Mouse (Mus musculus): ENCODE results near the gene Myrfl. TPM values are rescaled to one million over a fixed set of nuclear protein-coding genes. Genes with fewer than 3 reads are reported as not detected.

Myrfl gene
- polyA plus RNA-seq, 1 experiment from 2014 or later, result 0.20 TPM

DNA sequence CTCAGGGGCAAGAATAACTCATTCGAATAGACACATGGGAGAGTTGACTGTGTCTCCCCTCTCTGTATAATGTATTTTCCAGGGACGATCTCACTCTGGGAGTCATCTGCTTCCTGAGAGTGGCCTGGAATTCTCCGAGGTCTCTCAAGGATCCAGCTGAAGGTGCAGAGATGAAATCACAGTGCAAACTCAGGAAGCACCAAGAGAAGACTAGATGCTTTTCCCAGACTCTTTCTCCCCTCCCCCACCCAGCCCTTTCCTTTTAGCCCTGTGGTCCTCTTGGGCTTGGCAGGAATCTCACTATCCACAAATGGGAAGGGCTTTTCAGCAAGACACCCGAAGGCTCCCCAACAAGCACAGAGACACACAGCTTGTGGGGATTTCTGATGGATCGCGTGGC lies 146.7 kb downstream of the Myrfl start:
- Histone ChIP-seq H3K36me3 (no peaks in the 10 kb centered on the region), H3K4me1 (peaks cover 25% of the 10 kb centered on the region), H3K9me3 (no peaks in the 10 kb centered on the region), H3K4me2 (peak overlapping the region; percentile 6), H3K27ac (replicated peaks) (peak overlapping the region; percentile 42), H3K4me3 (no peak overlapping the region), H3K9ac (no peak overlapping the region), H3K27me3 (replicated peaks) (peaks cover 3% of the 10 kb centered on the region; the same call in 1 of the 2 replicates)
- 48% methylated on average over 6 of the region's 6 CpGs for WGBS
- ATAC-seq (ENCODE audit: extremely low read depth, insufficient number of reproducible peaks, low FRiP score, low TSS enrichment), result no peak

DNA sequence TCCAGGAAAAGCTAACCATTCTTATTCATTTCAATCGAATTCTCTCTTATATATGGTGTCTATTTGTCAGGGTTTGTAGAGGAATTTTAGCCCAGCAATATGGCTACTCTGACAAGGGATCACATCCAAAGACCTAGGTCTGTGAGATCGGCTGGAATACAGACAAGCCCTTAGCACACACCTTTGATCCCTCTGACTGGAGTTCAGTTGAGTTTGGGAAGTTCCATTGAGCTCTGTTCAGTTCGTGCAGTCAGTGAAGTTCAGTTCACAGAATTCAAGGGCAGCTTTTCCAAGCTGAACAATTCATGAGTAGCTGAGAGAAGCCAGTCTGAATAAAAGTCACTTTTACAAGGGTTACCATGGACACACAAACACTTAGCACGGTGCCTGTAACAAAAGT lies 148.0 kb downstream of the Myrfl start:
- peaks cover 3% of the 10 kb centered on the region; the same call in 1 of the 2 replicates for H3K27me3 ChIP-seq (replicated peaks)
- WGBS, result 78% methylated on average over 4 of the region's 4 CpGs

DNA sequence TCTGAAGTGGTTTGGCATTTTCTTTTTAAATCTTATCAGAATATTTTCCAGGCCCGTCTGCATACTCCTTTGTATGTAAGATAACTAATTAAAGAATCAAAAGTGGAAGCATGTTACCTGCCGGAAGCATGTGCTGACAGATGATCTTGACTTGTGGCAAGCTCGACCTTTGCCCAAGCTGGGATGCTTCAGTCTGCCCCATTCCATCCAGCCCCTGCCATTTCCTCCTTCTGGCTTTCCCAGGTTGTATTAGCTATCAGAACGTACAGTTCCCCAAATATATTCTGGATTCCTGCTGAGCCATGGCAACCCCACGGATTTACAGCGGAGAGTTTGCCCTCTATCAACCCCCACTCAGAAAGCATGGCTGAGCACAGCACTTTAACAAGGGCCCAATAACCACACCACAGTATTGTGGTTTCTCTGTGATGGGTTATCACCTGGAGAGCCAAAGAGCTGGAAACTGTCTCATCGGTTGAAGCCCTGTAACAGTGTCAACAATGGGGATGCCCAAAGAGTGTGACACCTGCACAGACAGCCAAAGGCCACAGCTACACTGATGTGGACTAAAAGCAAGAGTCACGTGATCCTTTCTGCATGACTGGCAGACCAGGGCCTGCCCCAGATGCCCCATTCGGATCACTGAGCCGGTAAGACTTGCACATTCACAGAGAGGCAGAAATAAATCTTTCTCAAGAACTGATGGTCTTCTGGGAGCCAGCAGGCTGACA lies 150.3 kb downstream of the Myrfl start:
- Histone ChIP-seq H3K4me1 (peaks cover 35% of the 10 kb centered on the region), H3K9me3 (no peaks in the 10 kb centered on the region), H3K4me2 (no peak overlapping the region), H3K36me3 (no peaks in the 10 kb centered on the region), H3K27ac (replicated peaks) (no peak overlapping the region), H3K4me3 (no peak overlapping the region), H3K27me3 (replicated peaks) (no peaks in the 10 kb centered on the region), H3K9ac (no peak overlapping the region)
- 50% methylated on average over 10 of the region's 10 CpGs for whole genome bisulfite sequencing
- ATAC-seq (ENCODE audit: extremely low read depth, insufficient number of reproducible peaks, low FRiP score, low TSS enrichment), result no peak

More for the DNA sequence above, 148.0 kb downstream of the Myrfl start:
- Histone ChIP-seq H3K36me3 (no peaks in the 10 kb centered on the region), H3K9ac (no peak overlapping the region), H3K4me2 (no peak overlapping the region), H3K9me3 (no peaks in the 10 kb centered on the region), H3K4me3 (no peak overlapping the region), H3K27ac (replicated peaks) (no peak overlapping the region), H3K4me1 (peaks cover 28% of the 10 kb centered on the region)
- ATAC-seq (ENCODE audit: extremely low read depth, insufficient number of reproducible peaks, low FRiP score, low TSS enrichment), result no peak

DNA sequence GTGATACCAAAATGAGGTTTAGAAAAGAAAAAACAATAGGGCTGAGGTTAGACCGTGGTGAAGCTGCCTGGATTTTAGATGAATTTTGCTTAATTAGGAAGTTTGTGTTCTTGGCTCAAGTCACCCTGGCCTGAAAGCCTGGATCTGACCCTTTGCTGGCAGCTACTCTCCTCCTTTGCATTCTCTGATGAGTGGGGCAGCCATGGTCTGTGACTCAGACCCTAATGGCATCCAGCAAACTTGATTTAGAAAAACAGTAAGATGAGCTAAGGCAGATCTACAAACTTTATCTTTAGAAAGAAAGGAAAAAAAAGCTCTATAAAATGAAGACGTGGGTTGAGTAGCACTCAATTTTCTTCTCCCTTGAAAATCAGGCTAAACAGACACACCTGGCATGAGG lies 154.0 kb downstream of the Myrfl start:
- no peak for ATAC-seq (ENCODE audit: extremely low read depth, insufficient number of reproducible peaks, low FRiP score, low TSS enrichment)
- H3K36me3 ChIP-seq, result no peaks in the 10 kb centered on the region
- WGBS, result 72% methylated on average over 2 of the region's 2 CpGs

DNA sequence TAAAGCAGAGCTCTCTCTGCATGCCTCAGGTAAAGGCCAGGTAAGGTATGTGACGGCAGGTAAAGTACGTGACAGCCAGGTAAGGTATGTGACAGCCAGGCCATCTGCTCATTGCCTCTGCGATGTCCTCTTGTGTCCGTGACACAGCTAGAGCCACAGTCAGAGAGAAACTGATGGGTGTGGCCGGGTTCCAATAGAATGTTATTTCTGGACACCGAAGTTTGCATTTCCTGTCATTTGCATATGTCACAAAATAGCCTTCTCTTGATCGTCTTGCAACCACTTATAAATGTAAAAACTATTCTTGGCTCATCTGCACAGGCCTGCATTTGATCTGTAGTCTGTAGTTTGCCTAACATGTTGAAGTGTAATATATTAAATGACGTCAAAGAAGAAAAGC lies 154.5 kb downstream of the Myrfl start:
- H3K4me1 ChIP-seq, result peaks cover 34% of the 10 kb centered on the region
- no peaks in the 10 kb centered on the region for H3K36me3 ChIP-seq
- H3K9ac ChIP-seq, result no peak overlapping the region
- H3K27ac ChIP-seq (replicated peaks), result no peak overlapping the region
- H3K4me3 ChIP-seq, result no peak overlapping the region
- WGBS, result 75% methylated on average over 8 of the region's 8 CpGs
- no peak overlapping the region for H3K4me2 ChIP-seq
- no peaks in the 10 kb centered on the region for H3K9me3 ChIP-seq
- no peaks in the 10 kb centered on the region for H3K27me3 ChIP-seq (replicated peaks)
- no peak for ATAC-seq (ENCODE audit: extremely low read depth, insufficient number of reproducible peaks, low FRiP score, low TSS enrichment)

More for the DNA sequence above, 154.0 kb downstream of the Myrfl start:
- Histone ChIP-seq H3K4me2 (no peak overlapping the region), H3K27me3 (replicated peaks) (no peaks in the 10 kb centered on the region), H3K4me3 (no peak overlapping the region), H3K9ac (no peak overlapping the region), H3K27ac (replicated peaks) (no peak overlapping the region), H3K9me3 (no peaks in the 10 kb centered on the region), H3K4me1 (peaks cover 34% of the 10 kb centered on the region)

DNA sequence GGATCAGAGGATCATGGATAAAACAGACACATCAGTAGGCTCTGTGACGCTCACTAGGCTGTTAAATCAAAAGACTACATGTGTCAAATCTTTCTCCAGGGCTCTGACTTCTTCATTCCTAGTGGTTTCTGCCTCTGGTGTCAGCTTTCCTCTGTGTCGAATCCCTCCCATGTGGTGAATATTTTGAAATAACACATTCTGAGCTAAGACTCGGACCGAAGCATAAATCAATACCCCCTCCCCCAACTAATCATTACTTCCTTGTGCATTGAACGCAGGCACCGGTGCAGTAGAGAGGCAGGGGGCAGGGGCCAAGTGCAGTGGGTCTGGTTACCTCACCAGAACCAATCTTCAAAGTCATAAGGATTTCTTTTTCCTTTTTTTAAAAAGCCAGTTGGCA lies 155.4 kb downstream of the Myrfl start:
- WGBS, result 82% methylated on average over 6 of the region's 6 CpGs
- no peak for ATAC-seq (ENCODE audit: extremely low read depth, insufficient number of reproducible peaks, low FRiP score, low TSS enrichment)
- Histone ChIP-seq H3K9me3 (no peaks in the 10 kb centered on the region), H3K27ac (replicated peaks) (no peak overlapping the region), H3K36me3 (no peaks in the 10 kb centered on the region), H3K4me2 (no peak overlapping the region), H3K4me3 (no peak overlapping the region), H3K27me3 (replicated peaks) (0 out of 2 replicates have a peak, but pooled peaks cover 3% of the 10 kb centered on the region), H3K9ac (no peak overlapping the region), H3K4me1 (peaks cover 30% of the 10 kb centered on the region)

DNA sequence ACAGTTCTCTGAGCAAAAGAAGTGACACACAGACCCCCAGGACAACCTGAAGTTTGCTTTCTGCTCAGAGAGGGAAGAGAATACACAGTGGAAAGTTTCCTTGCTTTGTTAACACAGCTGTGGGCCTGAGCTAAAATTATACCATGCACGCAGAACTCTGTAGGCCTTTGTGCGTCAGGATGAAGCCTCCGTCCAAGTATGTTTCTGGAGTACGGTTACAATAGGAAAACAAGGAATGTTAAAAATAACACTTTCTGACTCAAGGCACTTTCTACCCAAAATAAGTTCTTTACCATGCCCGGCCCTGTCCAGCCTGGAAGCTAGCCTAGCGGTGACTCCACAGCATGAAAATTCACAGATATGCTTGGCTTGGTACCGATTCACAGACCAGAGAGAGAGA lies 156.6 kb downstream of the Myrfl start:
- Histone ChIP-seq H3K27ac (replicated peaks) (peak overlapping the region; percentile 77), H3K4me2 (0 out of 2 replicates have a peak overlapping the region, but pooled peaks have one; percentile 24)
- ATAC-seq (ENCODE audit: extremely low read depth, insufficient number of reproducible peaks, low FRiP score, low TSS enrichment), result no peak

DNA sequence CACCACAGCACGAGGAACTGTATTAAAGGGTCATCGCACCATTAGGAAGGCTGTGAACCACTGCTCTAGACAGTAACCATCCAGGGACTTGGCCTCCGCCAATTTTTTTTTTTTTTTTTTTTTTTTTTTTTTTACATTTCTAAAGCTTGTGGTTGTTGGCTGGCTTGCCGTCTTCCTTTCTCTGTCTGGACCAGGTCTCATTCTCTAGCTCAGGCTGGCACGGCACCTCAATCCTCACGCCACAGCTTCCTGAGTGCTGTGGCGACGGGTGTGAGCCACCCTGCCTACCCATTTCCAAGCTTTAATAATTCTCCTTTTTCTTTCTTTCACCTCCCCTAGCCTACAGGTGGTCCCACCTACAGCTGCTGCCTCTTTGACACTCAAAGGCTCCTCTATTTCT lies 158.2 kb downstream of the Myrfl start:
- no peak for ATAC-seq (ENCODE audit: extremely low read depth, insufficient number of reproducible peaks, low FRiP score, low TSS enrichment)
- Histone ChIP-seq H3K4me3 (no peak overlapping the region), H3K9me3 (no peaks in the 10 kb centered on the region), H3K36me3 (no peaks in the 10 kb centered on the region), H3K4me2 (no peak overlapping the region), H3K4me1 (peaks cover 20% of the 10 kb centered on the region), H3K27me3 (replicated peaks) (0 out of 2 replicates have a peak, but pooled peaks cover 3% of the 10 kb centered on the region), H3K9ac (no peak overlapping the region), H3K27ac (replicated peaks) (peak overlapping the region; percentile 77; the same call in 1 of the 2 replicates)
- WGBS, result 80% methylated on average over 8 of the region's 8 CpGs

More for the DNA sequence above, 156.6 kb downstream of the Myrfl start:
- H3K27me3 ChIP-seq (replicated peaks), result 0 out of 2 replicates have a peak, but pooled peaks cover 3% of the 10 kb centered on the region
- no peaks in the 10 kb centered on the region for H3K36me3 ChIP-seq
- H3K9me3 ChIP-seq, result no peaks in the 10 kb centered on the region
- WGBS, result 35% methylated on average over 7 of the region's 7 CpGs
- peak overlapping the region; percentile 33; the same call in 1 of the 2 replicates for H3K9ac ChIP-seq
- no peak overlapping the region for H3K4me3 ChIP-seq
- peaks cover 24% of the 10 kb centered on the region for H3K4me1 ChIP-seq

DNA sequence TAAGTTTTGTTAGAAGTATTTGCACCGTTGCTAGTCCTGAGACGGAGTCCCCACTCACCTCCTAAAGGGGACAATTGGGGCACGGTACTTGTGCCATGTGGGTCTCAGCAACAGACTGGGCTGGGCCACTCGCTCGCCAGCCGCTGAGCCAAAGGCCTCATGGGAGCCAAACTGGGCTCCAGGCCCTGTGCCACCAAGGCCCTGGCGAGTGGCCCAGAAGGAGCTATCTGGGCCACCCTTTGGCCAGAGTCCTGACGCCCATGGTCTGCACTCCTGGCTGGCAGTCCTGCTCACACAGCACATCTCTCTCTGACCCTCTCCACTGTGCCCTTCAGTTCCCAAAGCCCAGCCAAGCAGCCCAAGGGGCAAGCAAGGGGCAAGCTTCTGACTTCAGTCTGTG lies 161.1 kb downstream of the Myrfl start:
- Histone ChIP-seq H3K27ac (replicated peaks) (no peak overlapping the region), H3K4me1 (peaks cover 11% of the 10 kb centered on the region), H3K9me3 (no peaks in the 10 kb centered on the region), H3K4me2 (no peak overlapping the region), H3K36me3 (no peaks in the 10 kb centered on the region), H3K27me3 (replicated peaks) (0 out of 2 replicates have a peak, but pooled peaks cover 7% of the 10 kb centered on the region), H3K9ac (no peak overlapping the region), H3K4me3 (no peak overlapping the region)
- WGBS, result 83% methylated on average over 8 of the region's 8 CpGs
- no peak for ATAC-seq (ENCODE audit: extremely low read depth, insufficient number of reproducible peaks, low FRiP score, low TSS enrichment)

DNA sequence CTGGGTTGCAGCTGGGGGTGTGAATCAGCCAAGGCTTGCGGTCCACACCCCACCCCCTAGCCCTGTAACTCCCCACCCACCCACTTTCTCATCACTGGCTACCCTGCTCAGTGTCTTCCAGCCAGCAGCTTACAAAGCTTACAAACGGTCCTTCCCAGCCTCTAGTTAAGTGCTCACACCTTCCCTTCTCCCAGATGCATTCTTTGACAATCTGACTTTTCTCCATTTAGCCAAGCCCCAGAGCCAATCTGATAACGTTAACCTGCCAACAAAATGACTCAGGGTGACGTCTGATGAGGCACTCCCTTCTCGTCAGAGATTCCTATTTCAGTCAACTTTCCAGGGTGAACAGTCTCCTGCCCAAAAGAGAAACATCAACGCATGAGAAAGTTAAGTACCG lies 163.1 kb downstream of the Myrfl start:
- H3K4me1 ChIP-seq, result peaks cover 2% of the 10 kb centered on the region; the same call in 1 of the 2 replicates
- peaks cover 13% of the 10 kb centered on the region for H3K27me3 ChIP-seq (replicated peaks)
- 38% methylated on average over 7 of the region's 7 CpGs for WGBS
- no peaks in the 10 kb centered on the region for H3K9me3 ChIP-seq
- no peak for ATAC-seq (ENCODE audit: extremely low read depth, insufficient number of reproducible peaks, low FRiP score, low TSS enrichment)
- H3K27ac ChIP-seq (replicated peaks), result no peak overlapping the region
- H3K9ac ChIP-seq, result no peak overlapping the region
- no peak overlapping the region for H3K4me2 ChIP-seq
- no peaks in the 10 kb centered on the region for H3K36me3 ChIP-seq
- no peak overlapping the region for H3K4me3 ChIP-seq

DNA sequence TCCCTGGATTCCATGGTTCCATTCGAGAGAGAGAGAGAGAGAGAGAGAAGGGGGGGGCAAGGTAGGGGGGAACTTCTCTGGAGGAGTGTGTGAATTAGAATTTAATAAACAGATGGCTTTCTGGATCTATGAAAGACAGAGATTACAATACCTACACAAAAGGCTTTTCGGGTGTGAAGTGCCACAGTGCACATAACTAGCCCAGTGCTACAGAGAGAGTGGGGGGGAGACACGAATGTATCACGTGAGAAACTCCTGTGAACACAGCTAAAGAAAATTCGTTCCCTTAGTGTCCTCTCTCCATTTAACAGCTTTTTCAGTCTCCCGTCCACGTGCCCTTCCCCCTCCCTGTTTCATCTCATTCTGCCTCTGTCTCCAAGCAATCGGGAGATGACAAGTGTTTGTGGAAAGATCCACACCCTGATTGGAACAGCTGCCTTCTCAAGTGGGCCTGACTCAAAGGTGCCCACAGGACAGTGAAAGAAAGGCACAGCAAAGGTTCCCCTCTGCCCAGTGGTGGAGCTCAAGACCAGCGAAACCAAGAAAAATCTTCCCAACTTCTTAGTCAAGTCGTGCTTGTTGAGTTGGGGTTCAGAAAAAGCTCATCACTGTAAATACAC lies 166.6 kb downstream of the Myrfl start:
- peaks cover 17% of the 10 kb centered on the region for H3K4me1 ChIP-seq
- H3K27ac ChIP-seq (replicated peaks), result no peak overlapping the region
- H3K9ac ChIP-seq, result no peak overlapping the region
- H3K4me3 ChIP-seq, result no peak overlapping the region
- 68% methylated on average over 10 of the region's 10 CpGs for WGBS
- H3K9me3 ChIP-seq, result no peaks in the 10 kb centered on the region
- H3K4me2 ChIP-seq, result no peak overlapping the region
- peaks cover 9% of the 10 kb centered on the region for H3K27me3 ChIP-seq (replicated peaks)
- no peak for ATAC-seq (ENCODE audit: extremely low read depth, insufficient number of reproducible peaks, low FRiP score, low TSS enrichment)
- H3K36me3 ChIP-seq, result no peaks in the 10 kb centered on the region
